Mouse (Mus musculus): ENCODE measurements around the gene Ptch2.
A peak's percentile ranks its signal among the peaks of the same experiment; 100 is the strongest.

The Ptch2 gene

GRCm38 (mm10) chr4:117127991-117128686, 32.3 kb downstream of the Ptch2 start:
- no peak for DNase-seq (ENCODE audit: low spot score in 2 of 2)

- DNase-seq (ENCODE audit: low spot score in 2 of 2) = no peak
Observed at GRCm38 (mm10) chr4:117130790-117131189, 34.9 kb downstream of the Ptch2 start.

- DNase-seq (ENCODE audit: low spot score in 2 of 2) = no peak
Observed at GRCm38 (mm10) chr4:117131198-117131597, 35.3 kb downstream of the Ptch2 start.

- no peak for DNase-seq (ENCODE audit: low spot score in 2 of 2)
Observed at GRCm38 (mm10) chr4:117131890-117132793, 36.3 kb downstream of the Ptch2 start.

- DNase-seq (ENCODE audit: low spot score in 2 of 2) = no peak
Observed at GRCm38 (mm10) chr4:117132794-117133143, 36.9 kb downstream of the Ptch2 start.

- no peak for DNase-seq (ENCODE audit: low spot score in 2 of 2)
Observed at GRCm38 (mm10) chr4:117133366-117133796, 37.5 kb downstream of the Ptch2 start.

- peak; percentile 95 for DNase-seq (ENCODE audit: low spot score in 2 of 2)
Observed at GRCm38 (mm10) chr4:117133817-117134600, 38.1 kb downstream of the Ptch2 start, which contains the start of gene Plk3. Plk3 (minus strand) TSS chr4:117133963.

GRCm38 (mm10) chr4:117134601-117134995, 38.7 kb downstream of the Ptch2 start:
- no peak for DNase-seq (ENCODE audit: low spot score in 2 of 2)

GRCm38 (mm10) chr4:117136034-117136433, 40.2 kb downstream of the Ptch2 start:
- no peak for DNase-seq (ENCODE audit: low spot score in 2 of 2)

GRCm38 (mm10) chr4:117138295-117139216, 42.7 kb downstream of the Ptch2 start:
- DNase-seq (ENCODE audit: low spot score in 2 of 2) = no peak

GRCm38 (mm10) chr4:117139217-117139612, 43.3 kb downstream of the Ptch2 start:
- DNase-seq (ENCODE audit: low spot score in 2 of 2) = no peak

- DNase-seq (ENCODE audit: low spot score in 2 of 2) = no peak
Observed at GRCm38 (mm10) chr4:117140613-117141012, 44.7 kb downstream of the Ptch2 start.

- DNase-seq (ENCODE audit: low spot score in 2 of 2) = no peak
Observed at GRCm38 (mm10) chr4:117143023-117143422, 47.1 kb downstream of the Ptch2 start.

- DNase-seq (ENCODE audit: low spot score in 2 of 2) = no peak
Observed at GRCm38 (mm10) chr4:117145248-117145647, 49.4 kb downstream of the Ptch2 start.

- DNase-seq (ENCODE audit: low spot score in 2 of 2) = peak; percentile 70 to 74
Observed at GRCm38 (mm10) chr4:117146176-117146575, 50.3 kb downstream of the Ptch2 start.

GRCm38 (mm10) chr4:117148047-117148713, 52.3 kb downstream of the Ptch2 start:
- DNase-seq (ENCODE audit: low spot score in 2 of 2) = no peak

- no peak for DNase-seq (ENCODE audit: low spot score in 2 of 2)
Observed at GRCm38 (mm10) chr4:117148815-117149214, 52.9 kb downstream of the Ptch2 start.

- DNase-seq (ENCODE audit: low spot score in 2 of 2) = no peak
Observed at GRCm38 (mm10) chr4:117149291-117150211, 53.7 kb downstream of the Ptch2 start.

- DNase-seq (ENCODE audit: low spot score in 2 of 2) = no peak
Observed at GRCm38 (mm10) chr4:117150212-117150733, 54.4 kb downstream of the Ptch2 start.

Data from frontal cortex, postnatal 25 days (tissue).